Mouse (Mus musculus) embryonic facial prominence, embryonic 11.5 days (tissue): ENCODE results near the gene Plekha8. TPM values are rescaled to one million over a fixed set of nuclear protein-coding genes. Genes with fewer than 3 reads are reported as not detected.

ENCODE experiments used
- ATAC-seq: fragments of 200-750 bp; cut with Nextera tagmentation; replicated peaks from 2 replicates; pipeline ENCODE4 v1.8.0; 2017; ENCODE audit warnings: low read depth; ENCODE audit not compliant: insufficient number of reproducible peaks, low FRiP score, low TSS enrichment
- DNase-seq: peaks from one replicate; pipeline ENCODE4 v3.0.0-alpha.2; 2015; ENCODE audit warnings: low spot score
- H3K27ac ChIP-seq: fragments of 300-500 bp; sonication (generic); replicated peaks from 2 replicates; pipeline ENCODE4 v1.5.1; 2014; ENCODE audit warnings: mild to moderate bottlenecking, low read depth, low read length, control low read depth
- H3K27me3 ChIP-seq: fragments of 300-500 bp; sonication (generic); 2 replicates; pipeline ENCODE4 v1.6.1; 2014; ENCODE audit warnings: mild to moderate bottlenecking, low read length, moderate library complexity, mixed read lengths; ENCODE audit not compliant: control insufficient read depth, insufficient read depth
- H3K36me3 ChIP-seq: fragments of 300-500 bp; sonication (generic); replicated peaks from 2 replicates; pipeline ENCODE4 v1.6.1; 2014; ENCODE audit warnings: low read depth, mild to moderate bottlenecking, low read length, moderate library complexity, mixed read lengths; ENCODE audit not compliant: control insufficient read depth, insufficient read depth
- H3K4me1 ChIP-seq: fragments of 300-500 bp; sonication (generic); 2 replicates; pipeline ENCODE4 v1.6.1; 2014; ENCODE audit warnings: low read length, mixed read lengths; ENCODE audit not compliant: control insufficient read depth, insufficient read depth
- H3K4me2 ChIP-seq: fragments of 300-500 bp; sonication (generic); 2 replicates; pipeline ENCODE4 v1.6.1; 2014; ENCODE audit warnings: low read depth, mild to moderate bottlenecking, control low read depth, low read length, moderate library complexity
- H3K4me3 ChIP-seq: fragments of 300-500 bp; sonication (generic); 2 replicates; pipeline ENCODE4 v1.5.1; 2014; ENCODE audit warnings: low read depth, low read length, control low read depth
- H3K9ac ChIP-seq: fragments of 300-500 bp; sonication (generic); replicated peaks from 2 replicates; pipeline ENCODE4 v1.6.1; 2014; ENCODE audit warnings: mild to moderate bottlenecking, control low read depth, low read length
- H3K9me3 ChIP-seq: fragments of 300-500 bp; sonication (generic); replicated peaks from 2 replicates; pipeline ENCODE4 v1.6.1; 2016; ENCODE audit warnings: mild to moderate bottlenecking, low read length, inconsistent platforms, mixed read lengths; ENCODE audit not compliant: control insufficient read depth
- WGBS: fragments of 180-500 bp; shearing (Covaris S2); extraction: QIAGEN DNeasy Blood & Tissue Kit; methylation state at CpG from one replicate; pipeline ENCODE4 v1.1.7; 2014; 5-methylcytosine and 5-hydroxymethylcytosine counted together
- polyA plus RNA-seq: library from polyadenylated mRNA; unstranded; fragments of >200 nt; fragmentation: Nextera tagmentation; extraction: Ambion mirVana; gene quantifications from 2 replicates; pipeline ENCODE4 v1.2.1, GENCODE M21; 2014

Plekha8 gene
- polyA plus RNA-seq, 1 experiment from 2014 or later: 24.7 TPM

DNA sequence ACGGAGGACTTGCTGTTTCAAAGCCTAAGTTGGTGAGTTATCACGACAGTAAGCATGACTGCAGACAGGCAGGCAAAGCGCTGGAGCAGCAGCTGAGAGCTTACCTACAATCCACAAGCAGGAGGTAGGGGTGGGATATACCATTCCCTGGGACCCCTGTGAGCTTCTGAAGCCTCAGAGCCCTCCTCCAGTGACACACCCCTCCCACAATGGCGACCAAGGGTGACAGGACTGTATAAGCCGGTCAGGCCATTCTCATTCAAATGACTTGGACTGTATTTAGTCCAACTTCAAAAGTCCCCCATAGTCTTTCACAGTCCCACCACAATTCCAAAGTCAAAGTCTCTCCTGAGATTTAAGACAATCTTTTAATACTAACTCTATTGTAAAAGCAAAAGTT is 78.0 kb downstream of the Plekha8 start:
- ATAC-seq (no peak), DNase-seq (no peak)
- no peak overlapping the region for H3K27ac ChIP-seq
- H3K36me3 ChIP-seq: no peaks in the 10 kb centered on the region
- no peak overlapping the region for H3K9ac ChIP-seq
- H3K4me2 ChIP-seq: no peak overlapping the region
- no peaks in the 10 kb centered on the region for H3K4me1 ChIP-seq
- no peaks in the 10 kb centered on the region for H3K9me3 ChIP-seq
- no peaks in the 10 kb centered on the region for H3K27me3 ChIP-seq
- H3K4me3 ChIP-seq: no peak overlapping the region
- WGBS: 59% methylated on average over 5 of the region's 5 CpGs

DNA sequence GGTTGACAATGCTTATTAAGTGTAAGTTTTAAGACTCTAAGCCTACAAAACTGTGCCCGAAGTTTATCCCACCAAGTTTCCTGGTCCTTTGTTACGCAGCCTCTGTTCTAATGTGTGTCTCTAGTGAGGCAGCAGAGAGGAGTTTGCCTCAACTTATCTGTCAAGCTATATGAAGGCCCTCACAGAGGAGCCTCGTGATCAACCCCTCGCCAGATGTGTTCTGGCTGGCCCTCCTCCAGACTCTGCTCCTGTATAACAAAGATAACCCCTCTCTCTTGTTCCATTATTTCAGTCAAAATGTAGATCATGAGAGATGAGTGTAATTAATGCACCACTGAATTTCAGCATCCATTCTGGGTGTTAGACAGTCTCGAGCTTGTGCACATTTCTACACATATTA is 84.8 kb downstream of the Plekha8 start:
- H3K4me3 ChIP-seq: no peak overlapping the region
- peaks cover 6% of the 10 kb centered on the region; the same call in 1 of the 2 replicates for H3K27me3 ChIP-seq
- H3K36me3 ChIP-seq: no peaks in the 10 kb centered on the region
- no peak overlapping the region for H3K4me2 ChIP-seq
- no peak overlapping the region for H3K9ac ChIP-seq
- H3K27ac ChIP-seq: no peak overlapping the region
- no peaks in the 10 kb centered on the region for H3K9me3 ChIP-seq
- ATAC-seq (no peak), DNase-seq (no peak)
- H3K4me1 ChIP-seq: 0 out of 2 replicates have a peak, but pooled peaks cover 5% of the 10 kb centered on the region
- 76% methylated on average over 5 of the region's 5 CpGs for WGBS

DNA sequence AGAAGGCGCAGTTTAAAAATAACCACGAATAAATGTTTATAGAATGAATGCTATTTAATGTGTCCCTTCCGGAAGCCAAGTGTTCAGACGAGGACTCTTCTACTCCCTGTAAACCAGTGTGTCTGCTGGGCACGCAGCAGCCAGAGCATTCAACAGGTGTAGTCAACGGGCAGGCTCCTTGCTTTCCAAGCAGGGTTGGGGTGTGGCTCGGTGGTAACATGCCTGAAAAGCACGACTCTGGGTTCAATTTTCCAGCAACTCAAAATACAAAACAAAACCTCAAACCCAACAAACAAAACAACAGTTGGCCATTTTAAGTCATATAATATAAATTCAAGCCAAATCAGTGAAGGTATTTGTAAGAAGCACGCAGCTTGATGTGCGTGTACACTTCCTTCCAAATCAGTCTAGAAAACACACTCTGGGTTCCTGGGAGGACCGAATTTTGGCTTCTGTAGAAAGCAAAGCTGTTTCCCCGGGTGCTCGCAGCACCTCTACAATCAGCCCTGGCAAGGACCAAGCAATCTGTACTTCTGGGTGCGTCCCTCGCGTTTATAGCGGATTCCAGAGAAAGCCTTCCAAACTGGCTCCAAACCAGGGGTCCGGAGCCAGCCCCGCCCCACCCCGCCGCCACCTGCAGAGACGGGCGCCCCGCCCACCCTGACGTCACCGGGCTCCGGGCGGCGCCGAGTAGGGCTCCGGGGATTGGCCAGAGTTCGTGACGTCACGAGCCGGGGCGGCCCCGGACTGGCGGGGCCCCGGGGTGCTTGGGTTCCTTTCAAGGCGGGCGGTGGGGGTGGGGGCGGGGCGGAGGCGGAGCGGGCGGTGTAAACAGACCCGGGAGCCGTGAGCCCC is 86.2 kb downstream of the Plekha8 start, which contains the start of gene Mturn:
Gene Mturn (plus strand): TSS at position 734 of the 855 bp plus-strand sequence.
- Histone ChIP-seq H3K27me3 (peaks cover 6% of the 10 kb centered on the region; the same call in 1 of the 2 replicates), H3K27ac (no peak within 1 kb of the TSS), H3K4me3 (peak within 1 kb of the TSS; percentile 73), H3K4me2 (peak within 1 kb of the TSS; percentile 96), H3K4me1 (peaks cover 5% of the 10 kb centered on the region; the same call in 1 of the 2 replicates), H3K9me3 (no peaks in the 10 kb centered on the region), H3K36me3 (no peaks in the 10 kb centered on the region), H3K9ac (peak within 1 kb of the TSS; percentile 68)
- WGBS: 5% methylated on average over 46 of the region's 48 CpGs
- ATAC-seq (peak; percentile 97), DNase-seq (peak; percentile 97)

DNA sequence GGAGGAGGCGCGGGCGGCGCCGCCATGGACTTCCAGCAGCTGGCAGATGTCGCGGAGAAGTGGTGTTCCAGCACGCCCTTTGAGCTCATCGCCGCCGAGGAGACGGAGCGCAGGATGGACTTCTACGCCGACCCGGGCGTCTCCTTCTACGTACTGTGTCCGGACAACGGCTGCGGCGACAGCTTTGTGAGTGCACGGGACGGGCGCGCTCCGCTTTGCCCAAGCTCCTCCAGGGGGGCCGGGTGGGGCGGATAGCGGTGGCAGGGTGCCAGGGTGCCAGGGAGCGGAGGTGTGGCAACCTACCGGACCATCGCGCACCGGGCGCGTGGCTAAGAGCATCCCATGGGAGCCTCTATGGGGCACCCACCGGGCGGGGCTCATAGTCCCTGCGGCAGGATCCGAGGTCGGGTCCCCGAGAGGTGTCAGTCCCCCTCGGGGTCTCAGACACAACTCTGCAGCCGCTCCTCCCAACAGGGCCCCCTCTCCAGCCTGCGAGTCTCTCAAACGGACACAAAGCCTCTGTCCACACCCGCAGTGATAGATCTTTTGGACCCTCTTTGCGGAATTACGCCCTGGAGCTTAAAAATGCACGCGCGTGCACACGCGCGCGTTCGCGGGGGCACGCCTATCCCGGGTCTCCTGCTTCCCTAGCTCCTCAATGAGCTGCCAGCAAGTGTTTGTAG is 87.0 kb downstream of the Plekha8 start:
- ATAC-seq (peak; percentile 66), DNase-seq (peak; percentile 56)
- Histone ChIP-seq H3K27ac (no peak overlapping the region), H3K4me1 (peaks cover 5% of the 10 kb centered on the region; the same call in 1 of the 2 replicates), H3K9ac (peak overlapping the region; percentile 68), H3K27me3 (peaks cover 6% of the 10 kb centered on the region; the same call in 1 of the 2 replicates), H3K9me3 (no peaks in the 10 kb centered on the region), H3K36me3 (no peaks in the 10 kb centered on the region), H3K4me3 (peak overlapping the region; percentile 73), H3K4me2 (peak overlapping the region; percentile 96)
- WGBS: under 1% methylated on average over 55 of the region's 61 CpGs

DNA sequence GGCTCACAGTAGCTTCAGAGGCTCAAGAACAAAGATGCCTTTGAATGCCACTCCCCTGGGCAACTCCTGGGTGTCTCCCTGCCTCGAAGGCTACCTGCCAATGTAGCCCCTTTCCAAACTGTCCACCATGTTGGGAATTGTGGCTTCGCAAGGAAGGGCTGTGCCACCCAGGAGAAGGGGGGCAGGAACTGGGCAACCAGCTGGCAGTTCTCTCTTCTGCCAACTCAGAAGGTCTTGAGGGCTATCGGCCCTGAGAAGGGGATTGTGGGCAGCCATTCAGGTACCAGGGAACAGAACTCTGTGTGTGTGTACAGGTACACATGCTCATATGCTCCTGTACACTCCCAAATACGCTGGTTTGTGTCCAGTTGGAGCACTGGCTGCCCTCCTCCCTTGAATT is 89.2 kb downstream of the Plekha8 start:
- no peak for DNase-seq

DNA sequence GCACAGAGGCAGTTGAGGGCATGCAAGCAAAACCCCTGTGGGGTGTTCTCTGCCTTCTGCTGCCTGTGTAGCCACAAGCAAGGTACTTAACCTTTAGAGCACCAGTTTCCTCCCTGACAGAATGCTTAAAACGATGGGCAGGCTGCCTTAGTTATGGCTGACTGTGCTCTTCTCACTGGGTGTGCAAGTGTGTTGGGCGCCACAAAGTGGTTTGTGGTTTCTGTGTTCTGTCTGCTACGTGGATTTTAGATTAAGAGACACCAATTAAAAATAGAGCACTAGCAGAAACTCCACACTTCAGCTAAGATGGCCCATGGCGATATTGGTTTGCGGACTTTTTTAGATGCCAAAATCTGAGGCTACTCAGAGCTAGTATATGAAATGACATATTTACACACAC is 90.2 kb downstream of the Plekha8 start:
- H3K27me3 ChIP-seq: peaks cover 6% of the 10 kb centered on the region; the same call in 1 of the 2 replicates

More for the DNA sequence above, 89.2 kb downstream of the Plekha8 start:
- no peak overlapping the region for H3K9ac ChIP-seq
- no peak overlapping the region for H3K27ac ChIP-seq
- no peaks in the 10 kb centered on the region for H3K9me3 ChIP-seq
- WGBS: 80% methylated on average over 4 of the region's 4 CpGs
- no peak overlapping the region for H3K4me2 ChIP-seq
- H3K27me3 ChIP-seq: peaks cover 6% of the 10 kb centered on the region; the same call in 1 of the 2 replicates
- no peak for ATAC-seq
- peaks cover 5% of the 10 kb centered on the region; the same call in 1 of the 2 replicates for H3K4me1 ChIP-seq
- no peak overlapping the region for H3K4me3 ChIP-seq
- H3K36me3 ChIP-seq: no peaks in the 10 kb centered on the region

DNA sequence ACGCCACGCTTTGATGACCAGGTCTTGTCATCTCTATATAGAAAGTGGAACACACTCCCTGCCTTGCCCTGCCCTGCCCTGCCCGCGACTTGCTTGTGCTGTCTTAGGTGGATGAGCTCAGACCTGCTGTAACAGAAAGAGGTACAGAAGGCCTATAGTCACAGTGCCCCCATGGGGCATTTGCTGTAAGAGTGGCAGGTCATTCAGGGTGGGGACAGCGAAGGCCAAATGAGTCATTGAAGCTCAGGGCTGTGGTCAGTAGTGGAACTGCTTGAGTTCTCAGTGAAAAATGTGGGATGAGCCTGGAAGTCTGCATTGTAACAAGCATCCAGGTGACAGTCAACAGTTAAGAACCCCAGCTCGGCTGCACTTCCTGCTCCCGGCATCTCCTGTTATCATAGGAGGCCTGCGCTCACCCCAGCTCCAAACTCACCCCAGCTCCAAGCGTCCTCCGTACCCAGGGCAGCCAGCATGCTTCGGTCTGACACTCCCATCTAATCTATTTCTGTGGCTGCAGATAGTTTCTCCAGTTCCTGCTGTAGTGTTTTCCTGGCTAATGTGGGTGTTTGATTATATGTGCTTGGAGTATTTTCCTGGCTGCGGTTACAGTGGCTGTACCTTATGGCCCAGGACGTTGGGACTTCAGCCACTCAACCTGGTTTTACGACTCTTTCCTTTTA is 90.9 kb downstream of the Plekha8 start:
- 80% methylated on average over 14 of the region's 14 CpGs for WGBS
- Histone ChIP-seq H3K4me2 (no peak overlapping the region), H3K27me3 (peaks cover 6% of the 10 kb centered on the region; the same call in 1 of the 2 replicates), H3K36me3 (no peaks in the 10 kb centered on the region), H3K4me1 (peaks cover 5% of the 10 kb centered on the region; the same call in 1 of the 2 replicates), H3K9me3 (no peaks in the 10 kb centered on the region), H3K27ac (no peak overlapping the region), H3K4me3 (no peak overlapping the region), H3K9ac (no peak overlapping the region)
- DNase-seq (no peak), ATAC-seq (no peak)

More for the DNA sequence above, 90.2 kb downstream of the Plekha8 start:
- no peak overlapping the region for H3K4me2 ChIP-seq
- 86% methylated on average over 5 of the region's 5 CpGs for WGBS
- DNase-seq (no peak), ATAC-seq (no peak)
- no peaks in the 10 kb centered on the region for H3K36me3 ChIP-seq
- no peak overlapping the region for H3K9ac ChIP-seq
- H3K9me3 ChIP-seq: no peaks in the 10 kb centered on the region
- peaks cover 5% of the 10 kb centered on the region; the same call in 1 of the 2 replicates for H3K4me1 ChIP-seq
- H3K4me3 ChIP-seq: no peak overlapping the region
- H3K27ac ChIP-seq: no peak overlapping the region
